Mouse (Mus musculus) left cerebral cortex, adult 18-20 months (tissue): ENCODE measurements at regions not wholly inside any gene's neighbourhood (a gene's known extent, or its start where the extent isn't known, plus 50 kb on each side); places are given as distances from the start of the nearest gene placed in this dataset.

Experiments used
- DNase-seq, 2 experiments: peaks; one replicate each; pipeline ENCODE4 v3.0.0; 2021 to 2022; ENCODE audit warnings: low spot score in 2 of 2, mixed read lengths in 1 of 2

DNA sequence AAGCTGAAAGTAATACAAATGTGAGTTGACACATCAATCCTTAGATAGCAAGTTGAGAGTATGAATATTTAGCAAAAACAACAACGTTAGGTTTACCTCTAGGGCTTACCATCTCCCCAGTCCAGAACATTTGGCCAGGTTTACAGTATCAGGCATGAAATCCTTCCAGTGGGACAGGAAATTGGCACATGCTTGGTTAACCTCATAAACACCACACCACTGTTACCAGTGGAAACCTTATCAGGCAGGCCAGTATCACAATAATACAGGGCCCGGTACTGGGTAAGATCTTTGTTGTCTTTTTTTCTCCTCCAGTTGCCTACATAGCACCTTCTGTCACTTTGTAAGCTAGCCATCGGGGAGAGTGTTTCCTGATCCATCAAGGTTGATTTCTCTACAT, 101.7 kb upstream of the Slc13a1 start:
- DNase-seq: no peak

DNA sequence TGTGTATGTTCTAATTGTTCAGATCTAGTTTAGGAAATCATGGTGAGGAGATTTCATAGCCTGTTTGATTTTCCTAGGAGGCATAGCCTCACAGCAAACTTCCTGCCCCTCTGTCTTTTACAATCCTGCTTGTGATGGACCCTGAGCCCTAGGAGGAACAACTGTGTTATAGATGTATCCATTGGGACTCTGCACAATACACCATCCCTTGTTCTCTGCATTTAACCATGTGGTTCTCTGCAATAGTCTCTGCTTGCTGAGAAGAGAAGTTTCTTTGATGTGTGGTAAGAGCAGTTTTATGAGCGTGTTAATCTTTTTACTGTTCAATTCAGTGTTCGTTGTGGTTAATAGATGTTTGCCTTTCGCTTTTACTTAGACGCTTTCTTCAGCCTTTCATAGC, 95.9 kb upstream of the Slc13a1 start:
- no peak for DNase-seq

DNA sequence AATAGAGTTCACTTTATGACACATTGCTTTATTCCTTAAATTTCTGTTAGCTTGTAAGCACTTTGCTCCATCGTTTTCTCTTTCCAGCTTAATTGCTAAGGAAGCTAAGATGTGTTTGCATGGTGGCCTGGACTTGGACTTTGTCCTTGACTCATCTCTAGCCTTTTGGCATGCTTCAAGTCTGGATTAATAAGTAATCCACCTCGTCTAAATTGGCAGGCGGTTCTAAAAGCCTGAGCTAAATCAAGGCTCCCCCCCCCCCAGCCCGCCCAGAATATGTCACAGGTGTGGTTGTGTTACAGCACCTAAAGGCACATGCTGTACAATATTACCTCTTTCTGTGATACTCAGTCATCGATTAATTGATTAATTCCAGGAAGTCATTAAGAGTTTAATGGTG, 94.7 kb upstream of the Slc13a1 start:
- no peak for DNase-seq

DNA sequence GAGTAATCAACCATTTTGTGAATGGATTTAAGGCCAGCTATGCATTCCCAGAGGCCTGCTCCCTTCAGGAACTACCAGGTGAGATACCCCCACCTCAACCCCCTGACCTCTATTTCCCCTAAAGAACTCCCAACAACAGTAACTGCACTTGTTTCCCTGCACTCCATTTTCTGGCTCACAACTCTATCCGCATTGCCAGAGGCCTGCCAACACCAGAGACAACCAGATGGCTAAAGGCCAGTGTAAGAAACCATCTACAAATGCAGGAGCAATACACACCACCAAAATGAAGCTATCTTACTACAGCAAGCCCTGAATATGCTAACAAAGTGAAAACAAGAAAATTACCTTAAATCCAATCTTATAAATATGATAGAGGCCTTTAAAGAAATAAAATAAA, 77.7 kb upstream of the Slc13a1 start:
- no peak for DNase-seq

DNA sequence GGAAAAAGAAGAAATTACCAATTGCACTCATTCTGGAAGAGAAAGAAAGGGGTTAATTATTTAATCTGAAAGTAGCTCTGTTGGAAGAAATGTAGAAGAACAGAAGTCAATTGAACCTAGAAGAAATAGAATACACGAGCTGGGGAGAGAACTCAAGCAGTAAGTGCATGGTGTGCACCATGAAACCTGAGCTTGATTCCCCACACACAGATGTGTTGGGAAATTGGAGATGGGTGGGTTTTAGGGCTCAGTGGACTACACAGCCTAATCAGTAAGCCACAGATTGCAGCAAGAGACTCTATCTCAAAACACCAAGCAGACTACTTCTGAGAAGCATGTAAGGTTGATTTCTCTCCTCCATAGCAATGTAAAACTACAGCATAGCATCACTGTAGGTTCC, 70.6 kb upstream of the Slc13a1 start:
- DNase-seq: no peak

DNA sequence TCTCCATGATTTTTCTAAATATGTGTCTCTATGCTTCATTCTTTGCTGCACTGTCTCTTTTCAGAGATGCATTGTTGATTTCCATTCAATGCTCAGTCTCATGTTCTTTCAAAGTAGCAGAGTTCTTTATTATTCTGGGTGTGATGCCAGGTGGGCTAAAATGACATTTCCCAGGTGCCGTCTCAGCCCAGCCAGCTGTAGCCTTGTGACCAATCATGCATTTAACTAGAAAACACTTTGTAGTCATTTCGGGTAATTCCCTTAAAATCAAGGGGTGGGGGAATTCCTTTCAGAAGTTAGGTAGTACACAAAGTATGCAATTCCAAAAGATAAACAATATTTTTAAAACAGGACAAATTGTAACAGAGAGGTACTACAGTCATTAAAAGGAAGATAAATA, 70.2 kb upstream of the Slc13a1 start:
- no peak for DNase-seq

DNA sequence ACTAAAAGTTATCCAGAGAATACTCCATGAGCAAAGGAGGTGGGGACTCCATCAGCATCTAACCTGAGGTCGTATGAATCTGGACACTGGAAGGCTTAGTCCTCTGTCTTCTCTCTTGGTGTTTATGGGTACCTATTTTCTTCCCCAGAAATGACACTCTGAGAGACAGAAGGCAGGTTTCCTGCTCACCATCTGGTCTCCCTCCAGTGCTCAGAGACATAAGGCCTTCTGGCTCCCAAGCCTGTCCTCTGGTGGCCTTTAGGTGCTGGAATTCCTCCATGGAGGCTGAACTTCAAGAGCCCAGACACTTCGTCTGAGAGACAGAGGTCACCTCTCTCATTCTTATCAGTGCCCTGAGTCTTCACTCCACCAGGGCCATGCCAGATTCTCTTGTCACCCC, 65.7 kb upstream of the Slc13a1 start:
- no peak for DNase-seq

DNA sequence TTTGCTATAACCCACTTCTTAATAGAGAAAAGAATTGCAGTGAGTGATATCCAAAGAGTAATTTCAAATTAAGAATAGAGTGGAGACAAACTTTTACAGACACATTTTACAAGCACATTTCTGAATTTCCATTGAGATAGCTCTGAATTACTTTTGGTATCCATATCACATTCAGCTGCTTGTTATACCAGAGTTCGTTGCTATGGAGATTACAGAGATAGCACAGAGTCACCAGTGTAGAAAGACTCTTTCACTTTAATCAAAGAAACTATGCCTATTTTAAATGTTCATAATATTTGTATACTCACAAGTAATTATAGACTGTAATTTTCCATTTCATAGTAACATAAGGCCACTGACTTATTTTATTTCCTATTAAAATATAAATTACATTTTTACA, 52.7 kb upstream of the Slc13a1 start:
- DNase-seq: no peak

DNA sequence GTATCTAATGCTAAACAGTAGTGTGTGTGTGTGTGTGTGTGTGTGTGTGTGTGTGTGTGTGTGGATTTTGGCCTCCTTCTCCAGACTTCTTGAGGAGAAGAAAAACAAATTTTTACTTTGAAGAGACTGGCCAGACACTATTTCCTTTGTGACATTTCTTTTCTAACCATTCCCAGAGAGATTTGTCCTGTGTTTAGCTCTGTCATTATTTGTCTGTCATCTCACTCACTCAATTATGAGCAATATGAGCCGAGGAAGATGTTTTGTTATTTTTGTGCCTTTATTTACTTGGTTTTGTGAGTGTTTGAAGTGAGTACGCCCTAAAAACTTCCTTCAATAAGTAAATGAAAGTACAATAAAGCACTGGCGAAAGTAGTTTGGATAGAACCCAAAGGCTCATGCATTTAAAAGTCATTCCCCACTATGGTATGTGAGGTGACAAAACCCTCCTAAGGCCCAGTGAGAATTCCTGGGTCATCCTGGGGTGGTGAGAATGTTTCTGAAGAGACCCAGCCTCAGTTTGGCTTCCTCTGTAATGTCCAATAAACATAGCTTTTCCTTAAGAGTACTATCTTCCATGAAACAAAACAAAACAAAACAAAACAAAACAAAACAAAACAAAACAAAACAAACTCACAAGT, 52.1 kb upstream of the Slc13a1 start:
- no peak for DNase-seq
